Mouse (Mus musculus): ENCODE results near the gene Nell1. TPM values are rescaled to one million over a fixed set of nuclear protein-coding genes. Genes with fewer than 3 reads are reported as not detected.

Gene Nell1
- polyA plus RNA-seq, 2 experiments from 2014 or later: not detected

DNA sequence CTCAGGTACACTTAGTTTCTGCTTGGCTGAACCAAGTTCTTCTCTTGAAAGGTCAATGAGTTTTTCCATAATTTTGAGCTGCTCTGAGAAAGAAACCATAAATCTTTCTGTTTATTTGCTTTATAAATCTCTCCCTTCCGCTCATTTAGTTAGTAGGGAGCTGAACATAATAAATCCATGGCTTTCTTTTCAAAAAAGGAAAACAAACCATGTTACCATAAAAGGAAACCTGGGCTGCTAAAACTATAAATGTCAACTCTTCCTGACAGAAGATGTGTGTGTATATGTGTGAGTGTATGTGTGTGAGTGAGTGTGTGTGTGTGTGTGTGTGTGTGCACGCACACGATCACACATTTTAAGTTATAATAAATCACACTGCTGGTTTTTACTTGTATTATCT is 320.8 kb downstream of the Nell1 start:
- ATAC-seq: no peak

DNA sequence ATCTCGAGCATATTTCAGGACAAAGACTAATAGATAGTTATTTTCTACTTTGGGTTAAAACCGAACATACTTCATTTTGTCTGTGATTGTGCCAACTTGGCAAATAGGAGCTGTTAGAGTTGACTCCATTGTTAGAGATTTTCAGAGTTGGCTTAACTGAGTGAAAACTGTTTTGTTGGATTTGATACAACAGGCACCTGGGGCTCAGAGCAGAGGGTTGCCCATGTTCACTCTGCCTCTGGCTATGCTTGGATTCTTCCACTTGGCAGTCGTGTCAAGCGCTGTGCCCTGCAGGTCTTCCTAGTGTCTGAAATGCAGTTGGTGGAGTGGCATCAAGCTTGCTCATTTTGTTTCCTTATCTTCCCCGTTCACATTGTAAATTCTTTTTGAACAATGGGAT is 363.6 kb downstream of the Nell1 start:
- ATAC-seq: no peak

GRCm38 (mm10) chr7:50338757-50339156 is 364.1 kb downstream of the Nell1 start:
- no peak for ATAC-seq

GRCm38 (mm10) chr7:50351564-50351963 is 376.9 kb downstream of the Nell1 start:
- ATAC-seq: no peak

GRCm38 (mm10) chr7:50357213-50357612 is 382.5 kb downstream of the Nell1 start:
- no peak for ATAC-seq

- ATAC-seq: no peak
Observed at GRCm38 (mm10) chr7:50362039-50362438, 387.4 kb downstream of the Nell1 start.

DNA sequence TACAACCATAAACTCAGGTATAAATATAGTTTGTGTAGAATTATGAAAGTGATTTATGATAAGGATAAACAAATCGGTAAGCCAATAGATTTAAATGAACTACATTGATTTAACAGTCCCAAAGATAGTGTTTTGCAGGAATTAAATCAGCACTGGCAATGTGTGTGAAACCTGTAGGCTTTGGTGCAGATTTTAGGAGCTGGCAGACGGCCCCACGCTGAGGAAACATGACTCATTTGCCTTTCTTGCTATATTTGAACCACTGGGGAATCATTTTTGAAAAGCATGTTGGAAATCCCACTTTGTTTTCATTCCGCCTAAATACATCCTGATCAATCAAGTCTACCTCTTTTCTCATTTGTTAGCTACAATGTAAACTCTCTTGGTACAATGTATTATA is 400.2 kb downstream of the Nell1 start:
- no peak for ATAC-seq

DNA sequence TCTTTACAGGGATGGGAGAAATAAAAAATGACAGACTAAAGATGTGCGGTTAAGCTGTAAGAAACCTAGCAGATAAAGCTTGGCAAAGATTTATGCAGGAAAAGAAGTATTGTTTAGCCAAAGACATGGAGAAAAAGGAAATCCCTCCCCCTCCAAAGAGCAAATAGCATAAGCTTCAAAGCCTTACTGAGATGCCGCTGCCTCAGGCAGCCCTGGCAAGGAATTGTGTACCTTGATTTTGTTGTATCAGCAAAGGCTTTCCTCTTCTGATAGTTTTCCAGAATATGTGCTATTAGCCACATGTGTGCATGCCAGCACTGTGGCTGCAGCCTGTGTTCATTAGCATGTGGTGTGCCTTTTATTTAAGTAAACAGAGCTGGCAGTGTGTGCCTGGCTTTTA is 435.8 kb downstream of the Nell1 start:
- no peak for ATAC-seq

DNA sequence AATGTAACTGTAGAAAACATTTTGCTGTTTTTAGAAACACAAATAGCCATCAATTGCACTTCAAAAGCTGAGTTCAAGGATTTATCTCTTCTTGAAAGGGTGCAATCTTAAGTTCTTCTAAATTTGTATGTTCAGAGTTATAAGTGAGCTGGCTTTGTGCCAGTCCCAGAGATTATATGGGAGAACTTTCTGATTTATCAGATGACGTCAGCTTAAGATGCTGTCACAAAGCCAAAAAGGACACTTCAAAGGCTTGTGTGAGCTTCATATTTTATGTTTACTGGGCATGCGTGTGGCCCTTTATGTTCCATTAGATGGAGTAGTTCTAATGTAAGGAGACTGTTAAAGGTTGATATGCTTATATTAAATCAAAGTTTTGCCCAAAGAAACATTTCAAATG is 445.3 kb downstream of the Nell1 start:
- no peak for ATAC-seq

- ATAC-seq: no peak
Observed at GRCm38 (mm10) chr7:50422422-50423195, 447.9 kb downstream of the Nell1 start.

DNA sequence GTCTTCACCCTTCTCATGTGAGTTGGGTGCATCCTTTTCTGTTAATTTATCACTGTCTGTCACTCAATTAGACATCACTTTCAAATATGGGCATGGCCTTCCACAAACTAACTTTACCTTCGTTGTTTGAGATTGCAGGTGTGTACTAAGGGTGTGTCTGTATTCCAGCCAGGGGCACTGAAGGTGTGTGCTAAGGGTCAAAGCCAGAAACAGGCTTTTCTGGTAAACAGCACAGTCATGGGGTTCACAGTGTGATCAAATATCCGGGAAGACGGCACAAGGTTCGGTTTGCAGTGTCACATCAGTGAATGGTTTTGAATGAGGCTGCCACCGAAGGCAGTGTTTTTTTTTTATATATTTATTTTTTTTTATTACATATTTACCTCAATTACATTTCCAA is 455.1 kb downstream of the Nell1 start:
- no peak for ATAC-seq

DNA sequence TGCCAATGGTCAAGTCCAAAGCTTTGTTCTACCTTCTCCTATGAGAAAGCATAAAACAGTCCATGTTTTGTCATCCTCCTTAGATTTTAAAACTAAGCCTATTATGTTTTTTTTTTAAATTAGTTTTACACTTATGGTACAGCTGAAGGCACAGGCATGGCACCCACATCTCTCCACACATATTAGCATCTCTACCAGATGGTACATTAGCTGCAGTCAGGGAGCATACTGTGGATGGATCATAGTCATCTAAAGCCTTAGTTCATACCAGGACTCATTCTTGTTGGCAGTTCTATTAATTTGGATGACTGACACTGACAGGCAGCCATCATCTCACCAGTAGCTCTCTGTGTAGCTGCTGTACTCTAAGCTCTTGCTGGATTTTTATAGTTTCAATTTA is 466.6 kb downstream of the Nell1 start:
- ATAC-seq: no peak

DNA sequence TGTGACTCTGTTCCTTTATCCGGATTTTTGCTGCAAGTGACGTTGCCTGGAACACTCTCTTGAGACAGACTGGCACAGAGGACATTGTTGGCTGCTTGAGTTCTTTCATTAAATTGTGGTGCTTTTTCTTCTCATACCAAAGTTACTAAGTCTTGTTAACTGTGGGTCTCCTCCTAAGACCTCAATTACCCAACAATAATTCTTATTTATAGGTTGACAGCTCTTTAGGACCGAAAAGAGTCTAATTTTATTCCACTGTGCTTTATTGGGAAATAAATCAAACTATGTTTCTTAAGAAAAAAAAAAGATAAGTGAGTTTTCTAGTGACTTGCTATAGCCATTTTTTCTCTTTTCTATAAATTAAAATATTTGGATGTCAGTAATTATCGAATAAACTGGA is 472.7 kb downstream of the Nell1 start:
- no peak for ATAC-seq

DNA sequence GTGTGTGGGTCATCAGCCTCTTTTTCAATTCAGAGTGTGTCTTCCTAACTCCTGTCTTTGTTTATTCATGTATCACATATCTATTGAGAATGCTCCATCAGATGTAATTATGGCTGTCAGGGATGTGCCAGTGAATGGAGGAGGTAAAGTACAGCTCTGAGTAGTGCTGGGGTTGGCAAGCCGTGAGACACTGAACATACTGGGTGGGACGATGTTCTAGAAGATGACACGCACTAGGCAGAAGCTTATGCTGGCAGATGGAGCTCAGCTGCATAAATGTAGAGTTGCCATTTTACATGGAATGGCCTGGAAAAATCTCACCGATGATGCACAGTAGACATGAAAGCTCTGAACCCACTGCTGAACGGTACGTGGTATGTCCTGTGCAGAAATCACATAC is 493.1 kb downstream of the Nell1 start:
- ATAC-seq: no peak

GRCm38 (mm10) chr7:50470555-50470954 is 495.9 kb downstream of the Nell1 start:
- no peak for ATAC-seq

DNA sequence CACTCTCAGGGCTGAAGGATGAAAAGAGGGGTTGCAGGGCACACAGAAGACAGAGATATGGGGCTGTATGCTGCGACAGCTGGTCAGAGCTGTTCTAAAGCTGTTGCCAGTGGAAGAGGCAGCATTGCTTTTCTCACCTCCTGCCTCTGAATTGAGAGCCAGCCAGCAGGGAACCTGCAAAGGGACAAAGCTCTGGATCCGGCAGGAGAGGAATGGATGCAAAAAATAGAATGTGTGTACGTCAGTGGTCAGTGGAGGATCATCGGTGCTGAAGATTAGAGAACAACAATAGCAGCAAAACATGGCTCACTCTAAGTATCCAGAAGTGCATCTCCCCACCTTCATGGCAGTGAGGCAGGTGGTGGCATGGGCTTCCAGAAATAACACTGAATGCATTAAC is 507.3 kb downstream of the Nell1 start:
- ATAC-seq: no peak

DNA sequence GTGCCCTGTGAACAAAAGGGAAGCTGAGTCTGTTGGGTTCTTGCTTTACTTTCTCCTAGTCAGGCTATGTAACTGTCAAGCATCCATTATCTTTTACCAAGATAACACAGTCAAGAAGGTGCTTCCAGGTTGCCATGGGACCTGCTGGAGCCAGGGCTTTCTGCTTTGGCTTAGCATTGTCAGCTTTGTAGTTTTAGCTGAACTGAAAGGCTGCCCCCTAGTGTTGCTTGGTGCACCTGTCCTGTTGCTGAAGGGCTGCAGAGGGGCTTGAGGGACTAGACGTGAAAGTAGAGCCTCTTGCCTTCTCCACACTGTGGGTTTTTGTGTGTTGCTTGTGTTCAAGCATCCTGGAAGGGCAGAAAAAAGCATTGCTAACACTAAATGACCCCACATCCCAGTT is 510.6 kb downstream of the Nell1 start:
- ATAC-seq: no peak

GRCm38 (mm10) chr7:50486884-50487420 is 512.3 kb downstream of the Nell1 start:
- no peak for ATAC-seq

- no peak for ATAC-seq
Observed at GRCm38 (mm10) chr7:50501562-50501961, 526.9 kb downstream of the Nell1 start.

DNA sequence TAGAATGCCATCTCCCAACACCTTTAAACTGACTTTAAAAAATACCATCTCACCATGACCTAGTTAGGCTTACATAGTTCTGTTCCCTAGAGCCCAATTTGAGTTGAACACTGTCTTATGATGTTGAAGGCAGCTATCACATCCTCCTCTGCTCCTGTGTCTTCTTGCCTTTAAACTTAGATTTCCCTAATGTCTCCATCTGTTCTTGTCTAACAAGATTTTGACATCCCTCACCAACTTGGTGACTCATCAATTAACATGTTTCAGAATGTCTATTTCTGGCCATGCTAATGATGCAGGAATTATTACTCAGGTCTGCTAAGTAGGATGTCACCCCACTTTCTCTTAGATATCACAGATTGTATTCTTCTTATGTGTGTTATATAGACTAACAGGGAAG is 532.4 kb downstream of the Nell1 start:
- no peak for ATAC-seq

DNA sequence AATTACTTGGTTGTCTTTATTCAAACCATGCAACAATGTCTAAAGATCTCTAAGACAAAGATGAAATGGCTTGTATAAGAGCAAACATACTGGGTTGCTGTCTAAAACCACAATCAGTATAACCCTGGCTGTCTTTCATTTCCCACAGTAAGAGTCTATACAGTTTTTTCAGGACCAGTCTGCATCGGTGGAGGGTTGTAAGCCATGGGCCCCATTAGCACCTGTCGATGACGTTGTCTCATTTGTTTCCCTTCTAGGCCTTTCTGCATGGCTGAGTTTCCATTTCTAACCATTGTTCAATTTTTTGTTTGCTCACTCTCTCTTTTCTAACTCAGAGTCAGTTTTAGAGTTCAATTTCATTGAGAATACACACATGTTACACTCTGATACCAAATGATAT is 540.2 kb downstream of the Nell1 start:
- no peak for ATAC-seq

DNA sequence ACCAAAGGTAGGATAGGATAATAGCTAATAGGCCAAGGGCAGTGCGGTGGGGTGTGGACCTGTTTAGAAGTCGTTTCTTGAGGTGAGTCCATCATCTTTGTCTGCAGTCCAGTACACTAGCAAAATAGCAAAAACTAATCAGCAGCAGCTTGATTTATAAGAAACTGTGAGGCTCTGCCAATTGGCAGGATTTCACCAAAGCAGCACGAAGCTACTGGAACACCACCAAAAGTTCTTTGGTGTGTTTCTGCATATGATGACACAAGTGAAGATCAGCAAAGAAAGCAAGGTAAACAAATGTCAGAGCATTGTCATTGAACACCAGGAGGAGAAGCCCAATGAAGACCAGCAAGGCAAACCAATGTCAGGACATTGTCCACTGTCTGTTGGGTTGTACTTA is 542.0 kb downstream of the Nell1 start:
- ATAC-seq: no peak

GRCm38 (mm10) chr7:50543373-50543772 is 568.7 kb downstream of the Nell1 start:
- no peak for ATAC-seq

- ATAC-seq: no peak
Observed at GRCm38 (mm10) chr7:50549572-50549971, 574.9 kb downstream of the Nell1 start.

DNA sequence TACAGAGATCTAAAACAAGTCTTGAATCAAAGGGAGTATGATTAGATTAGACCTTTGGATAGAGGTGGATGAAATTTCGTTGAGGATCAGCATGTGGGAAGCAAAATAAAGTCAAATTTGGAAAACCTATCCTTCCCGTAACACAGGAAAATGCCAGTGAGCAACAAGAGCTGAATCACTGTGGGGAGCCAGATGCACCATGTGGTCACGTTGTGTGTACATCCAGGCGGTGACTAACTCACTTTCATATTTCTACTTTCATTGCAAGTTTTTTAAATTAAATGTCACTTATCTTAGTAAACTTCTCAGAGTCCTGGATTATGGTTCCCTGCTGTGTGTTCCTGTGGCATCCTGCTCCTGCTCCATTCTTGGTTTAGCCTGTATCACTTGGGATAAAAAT is 576.8 kb downstream of the Nell1 start:
- ATAC-seq: no peak
